Mouse (Mus musculus): ENCODE measurements at regions not wholly inside any gene's neighbourhood (a gene's known extent, or its start where the extent isn't known, plus 50 kb on each side); places are given as distances from the start of the nearest gene placed in this dataset.

GRCm38 (mm10) chr1:193526501-193526900 lies 156.4 kb upstream of the Camk1g start:
- no peak overlapping the region for H3K4me3 ChIP-seq (ENCODE audit: insufficient read depth, low read length)
- H3K27ac ChIP-seq (ENCODE audit: insufficient read depth, low read depth, low read length), result no peak overlapping the region
- no peak for TF ChIP-seq CTCF (IDR thresholded peaks at IDR 0.05; ENCODE audit: low read depth, low read length)
- no peak for TF ChIP-seq POLR2A (IDR thresholded peaks at IDR 0.05; ENCODE audit: borderline replicate concordance, low read depth, low read length)
- H3K4me1 ChIP-seq (ENCODE audit: control insufficient read depth, insufficient read depth, low read length), result no peaks in the 10 kb centered on the region

GRCm38 (mm10) chr1:193522007-193522406 lies 151.9 kb upstream of the Camk1g start:
- H3K27ac ChIP-seq (ENCODE audit: insufficient read depth, low read depth, low read length), result no peak overlapping the region
- TF ChIP-seq CTCF (IDR thresholded peaks at IDR 0.05; ENCODE audit: low read depth, low read length), result no peak
- no peak for TF ChIP-seq POLR2A (IDR thresholded peaks at IDR 0.05; ENCODE audit: borderline replicate concordance, low read depth, low read length)
- H3K4me1 ChIP-seq (ENCODE audit: control insufficient read depth, insufficient read depth, low read length), result no peaks in the 10 kb centered on the region
- no peak overlapping the region for H3K4me3 ChIP-seq (ENCODE audit: insufficient read depth, low read length)

- no peaks in the 10 kb centered on the region for H3K4me1 ChIP-seq (ENCODE audit: control insufficient read depth, insufficient read depth, low read length)
- H3K27ac ChIP-seq (ENCODE audit: insufficient read depth, low read depth, low read length), result no peak overlapping the region
- H3K4me3 ChIP-seq (ENCODE audit: insufficient read depth, low read length), result no peak overlapping the region
- no peak for TF ChIP-seq POLR2A (IDR thresholded peaks at IDR 0.05; ENCODE audit: borderline replicate concordance, low read depth, low read length)
- TF ChIP-seq CTCF (IDR thresholded peaks at IDR 0.05; ENCODE audit: low read depth, low read length), result no peak
Measured at GRCm38 (mm10) chr1:193518840-193519239, 148.7 kb upstream of the Camk1g start.

GRCm38 (mm10) chr1:193517968-193518367 lies 147.9 kb upstream of the Camk1g start:
- Histone ChIP-seq H3K4me3 (ENCODE audit: insufficient read depth, low read length) (no peak overlapping the region), H3K27ac (ENCODE audit: insufficient read depth, low read depth, low read length) (no peak overlapping the region), H3K4me1 (ENCODE audit: control insufficient read depth, insufficient read depth, low read length) (no peaks in the 10 kb centered on the region)
- TF ChIP-seq POLR2A (IDR thresholded peaks at IDR 0.05; ENCODE audit: borderline replicate concordance, low read depth, low read length), result no peak
- TF ChIP-seq CTCF (IDR thresholded peaks at IDR 0.05; ENCODE audit: low read depth, low read length), result no peak

GRCm38 (mm10) chr1:193517293-193517692 lies 147.2 kb upstream of the Camk1g start:
- no peak overlapping the region for H3K27ac ChIP-seq (ENCODE audit: insufficient read depth, low read depth, low read length)
- H3K4me1 ChIP-seq (ENCODE audit: control insufficient read depth, insufficient read depth, low read length), result no peaks in the 10 kb centered on the region
- no peak for TF ChIP-seq CTCF (IDR thresholded peaks at IDR 0.05; ENCODE audit: low read depth, low read length)
- no peak for TF ChIP-seq POLR2A (IDR thresholded peaks at IDR 0.05; ENCODE audit: borderline replicate concordance, low read depth, low read length)
- H3K4me3 ChIP-seq (ENCODE audit: insufficient read depth, low read length), result no peak overlapping the region

- Histone ChIP-seq H3K4me1 (ENCODE audit: control insufficient read depth, insufficient read depth, low read length) (no peaks in the 10 kb centered on the region), H3K4me3 (ENCODE audit: insufficient read depth, low read length) (no peak overlapping the region), H3K27ac (ENCODE audit: insufficient read depth, low read depth, low read length) (no peak overlapping the region)
- TF ChIP-seq POLR2A (IDR thresholded peaks at IDR 0.05; ENCODE audit: borderline replicate concordance, low read depth, low read length) (no peak), CTCF (IDR thresholded peaks at IDR 0.05; ENCODE audit: low read depth, low read length) (no peak)
Measured at GRCm38 (mm10) chr1:193516395-193516794, 146.3 kb upstream of the Camk1g start.

GRCm38 (mm10) chr1:193513929-193514710 lies 144.0 kb upstream of the Camk1g start:
- Histone ChIP-seq H3K27ac (ENCODE audit: insufficient read depth, low read depth, low read length) (no peak overlapping the region), H3K4me1 (ENCODE audit: control insufficient read depth, insufficient read depth, low read length) (no peaks in the 10 kb centered on the region), H3K4me3 (ENCODE audit: insufficient read depth, low read length) (no peak overlapping the region)
- TF ChIP-seq POLR2A (IDR thresholded peaks at IDR 0.05; ENCODE audit: borderline replicate concordance, low read depth, low read length) (no peak), CTCF (IDR thresholded peaks at IDR 0.05; ENCODE audit: low read depth, low read length) (no peak)

GRCm38 (mm10) chr1:193510066-193510793 lies 140.1 kb upstream of the Camk1g start:
- Histone ChIP-seq H3K27ac (ENCODE audit: insufficient read depth, low read depth, low read length) (no peak overlapping the region), H3K4me3 (ENCODE audit: insufficient read depth, low read length) (no peak overlapping the region), H3K4me1 (ENCODE audit: control insufficient read depth, insufficient read depth, low read length) (no peaks in the 10 kb centered on the region)
- no peak for TF ChIP-seq CTCF (IDR thresholded peaks at IDR 0.05; ENCODE audit: low read depth, low read length)
- TF ChIP-seq POLR2A (IDR thresholded peaks at IDR 0.05; ENCODE audit: borderline replicate concordance, low read depth, low read length), result no peak

GRCm38 (mm10) chr1:193508271-193508670 lies 138.2 kb upstream of the Camk1g start:
- no peak overlapping the region for H3K4me3 ChIP-seq (ENCODE audit: insufficient read depth, low read length)
- no peaks in the 10 kb centered on the region for H3K4me1 ChIP-seq (ENCODE audit: control insufficient read depth, insufficient read depth, low read length)
- H3K27ac ChIP-seq (ENCODE audit: insufficient read depth, low read depth, low read length), result no peak overlapping the region
- no peak for TF ChIP-seq POLR2A (IDR thresholded peaks at IDR 0.05; ENCODE audit: borderline replicate concordance, low read depth, low read length)
- TF ChIP-seq CTCF (IDR thresholded peaks at IDR 0.05; ENCODE audit: low read depth, low read length), result no peak

- no peaks in the 10 kb centered on the region for H3K4me1 ChIP-seq (ENCODE audit: control insufficient read depth, insufficient read depth, low read length)
- H3K27ac ChIP-seq (ENCODE audit: insufficient read depth, low read depth, low read length), result no peak overlapping the region
- no peak overlapping the region for H3K4me3 ChIP-seq (ENCODE audit: insufficient read depth, low read length)
Measured at GRCm38 (mm10) chr1:193506991-193507390, 136.9 kb upstream of the Camk1g start.

More at GRCm38 (mm10) chr1:193506991-193507390, 136.9 kb upstream of the Camk1g start:
- TF ChIP-seq CTCF (IDR thresholded peaks at IDR 0.05; ENCODE audit: low read depth, low read length), result no peak
- no peak for TF ChIP-seq POLR2A (IDR thresholded peaks at IDR 0.05; ENCODE audit: borderline replicate concordance, low read depth, low read length)
